Mouse (Mus musculus): ENCODE data around the gene Cd81.

DNA sequence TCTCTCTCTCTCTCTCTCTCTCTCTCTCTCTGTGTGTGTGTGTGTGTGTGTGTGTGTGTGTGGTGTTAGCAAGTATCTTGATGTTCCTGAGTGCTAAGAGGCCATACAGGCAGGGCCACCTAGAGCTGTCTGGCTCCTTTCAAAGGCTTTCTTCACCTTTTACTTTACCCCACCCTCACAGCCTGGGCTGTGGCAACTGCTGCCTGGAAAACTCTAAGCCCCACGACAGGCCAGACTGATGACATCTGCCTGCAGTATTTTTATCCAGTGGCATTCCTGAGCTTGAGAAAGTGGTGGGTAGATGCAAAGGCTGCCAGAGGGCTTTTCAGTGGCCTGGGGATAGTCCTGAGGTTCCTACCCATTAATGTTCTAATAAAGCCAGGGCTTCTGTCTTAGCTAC, 59.9 kb downstream of the Cd81 start:
- no peak for TF ChIP-seq POLR2A (IDR thresholded peaks at IDR 0.05; ENCODE audit: borderline replicate concordance, extremely low read depth, insufficient read depth, insufficient read length, poor library complexity, severe bottlenecking)
- TF ChIP-seq CTCF (IDR thresholded peaks at IDR 0.05; ENCODE audit: borderline replicate concordance, extremely low read depth, insufficient read depth, insufficient read length) = no peak

Measured in brain, embryonic 14.5 days (tissue).